Mouse (Mus musculus) forebrain, embryonic 14.5 days (tissue): ENCODE data around the gene Slirp. TPM values are rescaled to one million over a fixed set of nuclear protein-coding genes. Genes with fewer than 3 reads are reported as not detected.

ENCODE experiments used
- ATAC-seq: fragments of 200-750 bp; cut with Nextera tagmentation; 2 replicates; pipeline ENCODE4 v1.8.0; 2017; ENCODE audit warnings: mild to moderate bottlenecking, moderate library complexity
- DNase-seq: peaks from one replicate; pipeline ENCODE4 v3.0.0-alpha.2; 2015; ENCODE audit warnings: low spot score
- H3K27ac ChIP-seq: fragments of 300-500 bp; sonication (generic); 2 replicates; pipeline ENCODE4 v1.5.1; 2014; ENCODE audit warnings: low read depth, mild to moderate bottlenecking, control low read depth, low read length, moderate library complexity
- H3K27me3 ChIP-seq: fragments of 300-500 bp; sonication (generic); replicated peaks from 2 replicates; pipeline ENCODE4 v1.6.1; 2014; ENCODE audit warnings: low read length, control low read depth, mixed read lengths; ENCODE audit not compliant: control insufficient read depth, insufficient read depth
- H3K36me3 ChIP-seq: fragments of 300-500 bp; sonication (generic); 2 replicates; pipeline ENCODE4 v1.6.1; 2014; ENCODE audit warnings: low read length, control low read depth; ENCODE audit not compliant: control insufficient read depth, insufficient read depth
- H3K4me1 ChIP-seq: fragments of 300-500 bp; sonication (generic); 2 replicates; pipeline ENCODE4 v1.6.1; 2014; ENCODE audit warnings: antibody characterized with exemption, low read length, control low read depth; ENCODE audit not compliant: control insufficient read depth, insufficient read depth
- H3K4me2 ChIP-seq: fragments of 300-500 bp; sonication (generic); 2 replicates; pipeline ENCODE4 v1.6.1; 2014; ENCODE audit warnings: mild to moderate bottlenecking, control low read depth, low read length
- H3K4me3 ChIP-seq: fragments of 300-500 bp; sonication (generic); 2 replicates; pipeline ENCODE4 v1.5.1; 2014; ENCODE audit warnings: low read depth, low read length, control low read depth
- H3K9ac ChIP-seq: fragments of 300-500 bp; sonication (generic); 2 replicates; pipeline ENCODE4 v1.6.1; 2014; ENCODE audit warnings: mild to moderate bottlenecking, low read length, control low read depth, moderate library complexity
- H3K9me3 ChIP-seq: fragments of 300-500 bp; sonication (generic); replicated peaks from 2 replicates; pipeline ENCODE4 v1.6.1; 2016; ENCODE audit warnings: low read length, control low read depth, mixed read lengths; ENCODE audit not compliant: control insufficient read depth
- WGBS: fragments of 180-500 bp; shearing (Covaris S2); extraction: QIAGEN DNeasy Blood & Tissue Kit; methylation state at CpG from one replicate; pipeline ENCODE4 v1.1.7; 2014; 5-methylcytosine and 5-hydroxymethylcytosine counted together
- polyA plus RNA-seq: library from polyadenylated mRNA; unstranded; fragments of >200 nt; fragmentation: Nextera tagmentation; extraction: Ambion mirVana; gene quantifications from 2 replicates; pipeline ENCODE4 v1.2.1, GENCODE M21; 2014

Slirp gene
- polyA plus RNA-seq, 1 experiment from 2014 or later, result 292 TPM

DNA sequence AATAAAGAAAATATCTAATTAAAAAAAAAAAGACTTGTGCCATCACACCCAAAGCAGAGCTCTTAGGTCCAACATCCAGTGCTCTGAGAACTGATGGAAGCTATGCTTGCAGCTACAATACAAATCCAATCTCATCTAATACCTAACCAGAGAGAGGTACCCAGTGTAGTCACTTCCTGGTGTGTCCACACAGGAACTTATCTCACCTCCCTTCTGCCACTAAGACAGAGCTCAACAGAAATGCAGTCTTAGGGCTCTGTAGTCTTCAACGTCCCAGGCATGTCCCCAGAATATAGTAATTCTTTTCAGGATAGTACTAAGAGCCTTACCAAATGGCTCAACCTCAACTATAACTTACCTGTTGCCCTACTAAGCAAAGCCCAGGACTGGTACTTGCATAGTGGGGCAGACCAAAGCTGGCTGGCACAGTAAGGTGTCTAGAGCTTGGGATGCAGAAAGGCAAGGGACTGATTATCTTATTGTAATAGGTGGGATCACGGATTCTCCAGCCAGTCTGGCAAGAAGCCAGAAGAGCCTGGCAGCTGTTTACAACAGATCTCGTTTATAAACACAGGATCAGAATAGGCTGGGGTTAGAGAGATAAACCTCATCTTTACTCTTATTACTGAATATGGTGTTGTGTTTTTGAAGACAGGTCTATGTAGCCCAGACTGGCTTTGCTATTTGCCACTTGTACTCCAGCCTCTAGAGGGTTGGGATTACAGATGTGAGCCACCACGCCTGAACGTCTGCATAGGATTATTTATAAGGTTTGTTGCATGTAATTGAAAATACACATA is 21.8 kb upstream of the Slirp start:
- no peak for ATAC-seq
- Histone ChIP-seq H3K9ac (no peak overlapping the region), H3K4me3 (no peak overlapping the region), H3K27me3 (no peaks in the 10 kb centered on the region), H3K9me3 (no peaks in the 10 kb centered on the region), H3K4me2 (no peak overlapping the region), H3K27ac (no peak overlapping the region), H3K4me1 (peaks cover 5% of the 10 kb centered on the region), H3K36me3 (peaks cover 14% of the 10 kb centered on the region)
- no peak for DNase-seq
- 71% methylated on average over 5 of the region's 5 CpGs for WGBS

DNA sequence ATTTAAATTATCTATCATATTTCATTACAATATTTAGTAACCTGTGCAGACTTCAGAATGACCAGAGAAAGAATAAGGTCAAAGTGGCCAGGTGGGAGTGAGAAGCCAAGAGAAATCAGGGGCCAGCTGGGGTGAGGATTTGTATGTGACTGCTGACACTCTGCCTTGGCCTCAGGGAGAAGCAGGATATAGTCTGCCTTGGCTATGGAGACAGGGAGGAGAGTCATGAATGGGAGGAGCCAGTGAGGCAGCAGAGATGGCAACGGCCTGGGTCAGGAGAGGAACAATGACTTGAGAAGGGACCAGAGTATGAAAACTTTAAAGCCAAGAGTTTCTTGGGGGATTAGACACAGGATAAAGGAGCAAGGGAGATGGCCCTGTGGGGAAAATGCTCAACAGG is 20.0 kb upstream of the Slirp start:
- ATAC-seq, result no peak
- Histone ChIP-seq H3K4me1 (peaks cover 5% of the 10 kb centered on the region), H3K27me3 (no peaks in the 10 kb centered on the region), H3K4me2 (no peak overlapping the region), H3K9me3 (no peaks in the 10 kb centered on the region), H3K4me3 (no peak overlapping the region), H3K27ac (no peak overlapping the region), H3K9ac (no peak overlapping the region), H3K36me3 (peaks cover 32% of the 10 kb centered on the region)
- DNase-seq, result no peak
- WGBS, result 42% methylated on average over 1 of the region's 1 CpGs

DNA sequence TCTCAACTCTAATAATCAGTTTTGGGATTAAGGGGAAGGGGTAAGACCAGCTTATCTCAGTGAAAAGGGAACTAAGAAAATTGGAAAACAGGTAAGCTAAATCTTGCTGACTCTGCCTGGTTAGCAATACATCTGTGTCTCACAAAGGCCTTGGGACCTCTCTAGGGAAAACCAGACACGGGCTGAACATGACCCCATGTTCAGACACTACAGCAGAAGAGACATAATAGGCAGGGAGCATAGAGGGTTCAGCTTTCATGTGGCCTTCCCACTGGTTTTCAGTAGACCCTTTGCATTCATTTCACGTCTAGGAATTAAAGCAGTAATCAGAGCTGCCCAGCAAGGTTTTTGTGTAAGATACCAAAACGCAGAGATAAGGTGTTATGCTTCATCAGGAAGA is 19.2 kb upstream of the Slirp start:
- no peak overlapping the region for H3K27ac ChIP-seq
- ATAC-seq, result no peak

DNA sequence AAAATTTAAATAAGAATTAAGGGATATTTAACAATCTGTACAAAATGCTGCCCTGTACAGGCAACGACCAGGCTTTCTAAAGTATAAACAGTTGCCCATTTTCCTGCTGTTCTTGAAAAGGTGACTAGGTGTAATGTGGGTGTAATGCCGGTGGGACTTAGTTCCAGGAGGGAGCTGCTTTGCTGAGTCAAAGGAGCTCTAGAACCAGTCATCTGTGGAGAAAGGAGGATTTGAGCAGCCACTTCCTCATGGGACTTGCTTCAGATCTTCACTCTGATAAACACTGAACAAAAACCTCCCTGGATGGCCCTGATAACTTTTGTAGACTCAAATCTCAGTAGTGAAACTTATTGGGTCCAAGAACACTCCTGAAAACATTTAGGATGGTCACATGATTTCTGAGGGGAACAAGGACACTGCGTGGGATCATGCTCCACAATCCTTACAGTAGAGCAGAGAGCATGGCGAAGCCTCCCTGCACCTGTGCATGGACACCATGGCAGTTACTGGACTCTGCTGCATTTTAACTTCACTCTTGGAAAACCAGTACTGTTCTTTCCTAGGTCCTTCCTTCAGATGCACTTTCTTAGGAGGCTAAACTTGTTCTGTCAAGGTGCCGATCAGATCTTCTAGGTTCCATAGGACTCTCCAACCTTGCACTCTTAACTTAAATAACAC is 17.2 kb upstream of the Slirp start:
- 89% methylated on average over 5 of the region's 5 CpGs for WGBS
- Histone ChIP-seq H3K36me3 (peaks cover 60% of the 10 kb centered on the region), H3K9ac (no peak overlapping the region)

More for the DNA sequence above, 19.2 kb upstream of the Slirp start:
- H3K4me1 ChIP-seq, result no peaks in the 10 kb centered on the region
- H3K9me3 ChIP-seq, result no peaks in the 10 kb centered on the region
- WGBS, result 19% methylated on average over 3 of the region's 3 CpGs
- no peak overlapping the region for H3K4me2 ChIP-seq
- H3K27me3 ChIP-seq, result no peaks in the 10 kb centered on the region
- no peak for DNase-seq
- H3K9ac ChIP-seq, result no peak overlapping the region
- no peak overlapping the region for H3K4me3 ChIP-seq
- H3K36me3 ChIP-seq, result peaks cover 40% of the 10 kb centered on the region

DNA sequence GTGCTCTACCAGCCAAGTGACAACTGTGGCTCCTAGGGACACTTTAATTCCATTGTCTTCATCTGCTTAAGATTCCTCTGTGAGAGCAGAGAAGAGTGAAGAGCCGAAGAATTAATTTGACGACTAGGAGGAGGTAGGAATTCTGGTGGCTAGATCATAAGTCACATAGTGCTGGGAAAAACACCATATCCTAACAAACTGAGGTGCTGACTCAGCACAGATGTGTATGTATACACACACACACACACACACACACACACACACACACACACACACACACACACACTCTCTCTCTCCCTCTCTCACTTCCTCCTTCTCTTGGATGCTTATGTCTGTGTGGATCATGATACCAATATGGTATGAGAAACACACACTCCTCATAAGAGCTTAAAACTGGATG is 15.4 kb upstream of the Slirp start:
- no peak for DNase-seq
- WGBS, result 82% methylated on average over 2 of the region's 2 CpGs

More for the DNA sequence above, 17.2 kb upstream of the Slirp start:
- no peaks in the 10 kb centered on the region for H3K9me3 ChIP-seq
- no peak for ATAC-seq
- no peak overlapping the region for H3K4me3 ChIP-seq
- H3K27ac ChIP-seq, result no peak overlapping the region
- no peaks in the 10 kb centered on the region for H3K27me3 ChIP-seq
- no peak overlapping the region for H3K4me2 ChIP-seq
- no peak for DNase-seq
- H3K4me1 ChIP-seq, result no peaks in the 10 kb centered on the region

DNA sequence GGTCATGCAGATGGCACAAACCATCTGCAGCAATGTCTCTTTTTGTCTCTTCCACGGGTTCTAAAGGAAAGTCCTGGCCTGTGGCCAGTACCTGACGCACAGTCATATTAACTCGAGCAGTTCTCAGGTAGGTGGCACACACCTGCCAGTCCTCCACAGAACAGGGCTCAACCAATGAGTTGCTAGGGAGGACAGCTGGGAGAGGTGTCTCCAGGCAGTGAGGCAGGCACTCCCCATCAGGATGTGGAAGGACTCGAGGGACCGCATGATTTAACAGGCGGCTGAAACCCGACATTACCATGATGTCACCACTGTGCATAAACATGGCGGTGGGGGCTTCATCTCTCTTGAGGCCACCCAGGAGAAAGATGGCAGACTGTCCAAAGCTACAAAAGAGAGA is 14.8 kb upstream of the Slirp start:
- no peaks in the 10 kb centered on the region for H3K9me3 ChIP-seq
- H3K4me3 ChIP-seq, result no peak overlapping the region
- H3K4me1 ChIP-seq, result no peaks in the 10 kb centered on the region
- H3K4me2 ChIP-seq, result no peak overlapping the region
- no peak overlapping the region for H3K27ac ChIP-seq
- DNase-seq (no peak), ATAC-seq (no peak)
- no peaks in the 10 kb centered on the region for H3K27me3 ChIP-seq
- H3K9ac ChIP-seq, result no peak overlapping the region
- WGBS, result 87% methylated on average over 8 of the region's 8 CpGs
- peaks cover 83% of the 10 kb centered on the region for H3K36me3 ChIP-seq

More for the DNA sequence above, 15.4 kb upstream of the Slirp start:
- no peak overlapping the region for H3K27ac ChIP-seq
- no peak for ATAC-seq
- H3K4me1 ChIP-seq, result no peaks in the 10 kb centered on the region
- no peak overlapping the region for H3K9ac ChIP-seq
- no peak overlapping the region for H3K4me2 ChIP-seq
- H3K36me3 ChIP-seq, result peaks cover 78% of the 10 kb centered on the region
- H3K27me3 ChIP-seq, result no peaks in the 10 kb centered on the region
- no peaks in the 10 kb centered on the region for H3K9me3 ChIP-seq
- no peak overlapping the region for H3K4me3 ChIP-seq

DNA sequence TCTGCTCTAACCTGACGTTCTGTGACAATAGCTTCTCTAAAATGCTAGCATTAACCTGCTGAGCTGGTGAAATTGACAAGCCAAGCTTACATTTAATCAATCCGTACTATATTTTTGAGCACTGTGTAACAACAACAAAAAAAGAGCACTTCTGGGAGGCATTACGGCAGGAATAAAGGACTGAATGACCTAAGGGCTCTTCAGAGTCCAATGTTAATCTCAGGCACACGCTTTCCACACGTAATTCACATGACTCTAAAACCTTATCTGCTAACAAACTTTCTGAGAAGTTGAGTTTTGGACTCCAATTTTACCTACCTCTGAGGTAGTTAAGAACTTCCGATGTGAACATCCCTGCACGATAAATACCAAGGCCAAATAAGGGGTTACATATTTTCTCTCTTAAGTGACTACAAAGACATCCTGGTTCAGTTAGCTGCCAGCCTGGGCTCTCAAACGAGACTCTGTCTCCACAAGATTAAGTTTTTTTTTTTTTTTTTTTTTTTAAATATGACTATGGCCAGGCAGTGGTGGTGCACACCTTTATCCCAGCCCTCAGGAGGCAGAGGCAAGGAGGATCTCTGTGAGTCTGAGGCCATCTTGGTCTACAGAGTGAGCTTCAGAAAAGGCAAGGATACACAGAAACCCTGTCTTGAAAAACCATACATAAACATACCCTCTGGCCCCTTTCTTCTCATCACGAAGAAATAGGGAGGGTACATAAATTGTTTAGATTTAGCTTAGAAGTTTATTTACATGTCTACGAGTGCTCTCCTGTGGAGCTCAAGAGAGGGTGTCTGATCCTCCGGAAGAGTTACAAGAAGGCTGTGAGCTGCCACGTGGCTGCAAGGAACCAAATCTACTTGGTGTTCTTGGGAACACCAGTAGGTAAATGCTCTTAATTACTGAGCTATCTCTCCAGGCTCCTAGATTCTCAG is 1.2 kb upstream of the Slirp start:
- 29% methylated on average over 12 of the region's 12 CpGs for WGBS
- Histone ChIP-seq H3K4me2 (peak overlapping the region; percentile 87), H3K4me1 (peaks cover 19% of the 10 kb centered on the region), H3K9me3 (no peaks in the 10 kb centered on the region), H3K36me3 (peaks cover 49% of the 10 kb centered on the region), H3K27me3 (no peaks in the 10 kb centered on the region), H3K9ac (peak overlapping the region; percentile 80), H3K4me3 (peak overlapping the region; percentile 81), H3K27ac (no peak overlapping the region)
- ATAC-seq (no peak), DNase-seq (peak; percentile 16)

DNA sequence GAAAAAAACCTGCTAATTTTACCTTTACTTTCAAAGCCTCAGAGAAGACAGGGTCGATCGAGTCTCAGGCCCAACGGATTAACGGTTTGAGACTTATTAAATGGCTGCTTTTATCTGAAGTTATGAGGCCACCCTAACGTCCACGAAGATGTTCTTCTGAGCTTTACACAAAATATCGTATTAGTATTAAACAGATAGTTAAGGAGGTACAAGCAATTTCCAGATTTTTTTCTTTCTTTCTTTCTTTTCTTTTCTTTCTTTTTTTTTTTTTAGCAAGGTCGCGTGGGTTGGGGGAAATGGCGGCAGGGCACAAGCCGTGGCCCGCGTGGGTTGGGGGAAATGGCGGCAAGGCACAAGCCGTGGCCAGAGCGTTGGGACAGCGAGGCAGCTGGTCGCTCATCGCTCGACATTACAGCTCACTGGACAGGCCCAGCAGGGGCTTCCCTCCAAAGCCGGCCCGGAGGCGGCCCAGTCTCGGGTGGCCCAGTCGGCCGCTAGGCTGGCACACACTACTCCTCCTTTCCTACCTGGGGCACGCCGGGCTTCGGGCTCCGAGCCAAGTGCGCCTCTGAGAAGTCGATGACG is 489 bp upstream of the Slirp start:
- Histone ChIP-seq H3K4me1 (peaks cover 19% of the 10 kb centered on the region), H3K9ac (peak overlapping the region; percentile 80), H3K4me3 (peak overlapping the region; percentile 81), H3K36me3 (peaks cover 49% of the 10 kb centered on the region), H3K27me3 (no peaks in the 10 kb centered on the region), H3K27ac (peak overlapping the region; percentile 77; the same call in 1 of the 2 replicates), H3K9me3 (no peaks in the 10 kb centered on the region), H3K4me2 (peak overlapping the region; percentile 87)
- under 1% methylated on average over 33 of the region's 33 CpGs for WGBS
- ATAC-seq (peak; percentile 87), DNase-seq (no peak)
